Mouse (Mus musculus): ENCODE measurements around the gene Saa2. TPM values are rescaled to one million over a fixed set of nuclear protein-coding genes. Genes with fewer than 3 reads are reported as not detected.
A peak's percentile ranks its signal among the peaks of the same experiment; 100 is the strongest.

Gene Saa2
- total and polyA plus RNA-seq, 2 experiments from 2014 or later: not detected

DNA sequence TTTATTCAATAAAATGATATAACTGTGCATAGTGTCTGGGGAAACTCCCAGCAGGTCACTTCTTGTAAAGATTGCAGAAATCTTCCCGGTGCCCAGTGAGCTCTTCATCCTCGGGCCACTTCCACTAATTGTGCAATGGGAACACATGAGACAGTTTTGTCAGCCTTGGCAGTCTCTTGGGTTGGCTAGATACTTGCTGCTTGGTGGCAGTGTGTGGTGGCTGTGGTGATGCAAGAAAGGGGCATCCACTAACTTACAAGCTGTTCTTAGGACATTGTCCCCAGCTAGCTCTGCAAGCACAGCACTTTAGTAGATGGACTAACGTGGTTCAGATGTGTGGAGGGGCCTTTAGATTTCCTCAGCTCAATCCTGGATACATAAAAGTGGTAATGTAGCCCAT is 5.8 kb upstream of the Saa2 start:
- H3K27ac ChIP-seq (ENCODE audit: low read depth): no peak overlapping the region
- 67% methylated on average over 3 of the region's 3 CpGs for WGBS
- no peak overlapping the region for H3K4me2 ChIP-seq (ENCODE audit: low read depth, low read length)
- H3K9me3 ChIP-seq (replicated peaks; ENCODE audit: control insufficient read depth, low read length): no peaks in the 10 kb centered on the region
- H3K9ac ChIP-seq (replicated peaks; ENCODE audit: low read depth, low read length): no peak overlapping the region
- no peaks in the 10 kb centered on the region for H3K4me1 ChIP-seq (ENCODE audit: control insufficient read depth, insufficient read depth)
- H3K36me3 ChIP-seq (replicated peaks; ENCODE audit: control insufficient read depth, insufficient read depth, low read length): no peaks in the 10 kb centered on the region
- TF ChIP-seq EP300 (IDR thresholded peaks at IDR 0.05; ENCODE audit: low read depth): no peak
- no peak for TF ChIP-seq CTCF (IDR thresholded peaks at IDR 0.05; ENCODE audit: low read depth)
- H3K4me3 ChIP-seq (ENCODE audit: low read depth, low read length): no peak overlapping the region
- ATAC-seq (ENCODE audit: insufficient read depth, low read depth): no peak
- no peak for DNase-seq (ENCODE audit: low spot score)
- H3K27me3 ChIP-seq (ENCODE audit: control insufficient read depth, insufficient read depth, low read length): no peaks in the 10 kb centered on the region

DNA sequence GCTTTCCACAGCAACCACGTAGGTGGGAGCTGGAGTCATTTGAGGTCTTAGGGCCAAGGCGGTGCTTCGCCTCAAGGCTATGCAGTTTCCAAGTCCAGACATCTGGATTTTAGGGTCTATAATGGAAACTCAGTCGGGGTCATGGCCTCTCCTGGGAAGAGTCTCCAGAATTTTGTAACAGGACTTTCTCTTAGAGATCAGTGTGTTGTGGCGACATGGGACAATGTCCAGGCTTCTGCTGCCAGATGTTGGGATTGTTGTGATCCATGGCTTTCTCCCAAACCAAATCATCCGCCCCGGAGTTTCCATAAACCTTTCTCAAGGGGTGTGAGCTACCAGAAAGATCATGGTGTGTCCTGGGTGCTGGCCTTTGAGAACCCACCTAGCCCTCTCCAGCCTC is 5.2 kb upstream of the Saa2 start:
- Histone ChIP-seq H3K4me1 (ENCODE audit: control insufficient read depth, insufficient read depth) (no peaks in the 10 kb centered on the region), H3K4me2 (ENCODE audit: low read depth, low read length) (no peak overlapping the region), H3K27me3 (ENCODE audit: control insufficient read depth, insufficient read depth, low read length) (no peaks in the 10 kb centered on the region), H3K27ac (ENCODE audit: low read depth) (no peak overlapping the region), H3K36me3 (replicated peaks; ENCODE audit: control insufficient read depth, insufficient read depth, low read length) (no peaks in the 10 kb centered on the region), H3K9me3 (replicated peaks; ENCODE audit: control insufficient read depth, low read length) (no peaks in the 10 kb centered on the region), H3K4me3 (ENCODE audit: low read depth, low read length) (no peak overlapping the region), H3K9ac (replicated peaks; ENCODE audit: low read depth, low read length) (no peak overlapping the region)
- DNase-seq (ENCODE audit: low spot score) (no peak), ATAC-seq (ENCODE audit: insufficient read depth, low read depth) (no peak)
- WGBS: 78% methylated on average over 7 of the region's 7 CpGs
- TF ChIP-seq CTCF (IDR thresholded peaks at IDR 0.05; ENCODE audit: low read depth): no peak
- no peak for TF ChIP-seq EP300 (IDR thresholded peaks at IDR 0.05; ENCODE audit: low read depth)

DNA sequence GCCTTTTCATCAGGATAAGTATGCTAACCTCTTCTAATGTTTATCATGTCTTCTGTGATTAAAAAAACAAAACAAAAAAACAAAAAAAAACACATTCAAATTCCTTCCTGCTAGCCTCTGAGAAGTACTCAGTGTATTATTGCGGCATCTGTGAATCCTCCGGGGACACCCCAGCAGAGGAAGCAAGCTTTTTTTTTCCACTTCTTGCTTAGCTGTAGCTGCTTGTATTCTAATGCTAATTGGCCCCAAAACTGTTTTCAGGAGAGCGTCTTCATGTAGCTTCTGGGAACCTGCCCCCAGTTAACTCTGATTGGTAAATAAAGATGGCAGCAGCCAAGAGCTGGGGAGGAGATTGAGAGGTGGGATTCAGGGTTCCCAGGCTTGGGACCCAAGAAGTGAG is 3.1 kb upstream of the Saa2 start:
- peak; percentile 12 for DNase-seq (ENCODE audit: low spot score)

GRCm38 (mm10) chr7:46761049-46761795 is 9.6 kb downstream of the Saa2 start:
- Histone ChIP-seq H3K4me1 (ENCODE audit: control insufficient read depth, insufficient read depth) (no peaks in the 10 kb centered on the region), H3K9ac (replicated peaks; ENCODE audit: low read depth, low read length) (no peak overlapping the region), H3K9me3 (replicated peaks; ENCODE audit: control insufficient read depth, low read length) (no peaks in the 10 kb centered on the region), H3K4me3 (ENCODE audit: low read depth, low read length) (no peak overlapping the region), H3K36me3 (replicated peaks; ENCODE audit: control insufficient read depth, insufficient read depth, low read length) (peaks cover 57% of the 10 kb centered on the region), H3K4me2 (ENCODE audit: low read depth, low read length) (no peak overlapping the region), H3K27me3 (ENCODE audit: control insufficient read depth, insufficient read depth, low read length) (no peaks in the 10 kb centered on the region), H3K27ac (ENCODE audit: low read depth) (no peak overlapping the region)
- no peak for ATAC-seq (ENCODE audit: insufficient read depth, low read depth)
- no peak for TF ChIP-seq EP300 (IDR thresholded peaks at IDR 0.05; ENCODE audit: low read depth)
- no peak for TF ChIP-seq CTCF (IDR thresholded peaks at IDR 0.05; ENCODE audit: low read depth)
- DNase-seq (ENCODE audit: low spot score): no peak
- WGBS: 74% methylated on average over 11 of the region's 11 CpGs

More for the DNA sequence above, 3.1 kb upstream of the Saa2 start:
- no peaks in the 10 kb centered on the region for H3K9me3 ChIP-seq (replicated peaks; ENCODE audit: control insufficient read depth, low read length)
- H3K27ac ChIP-seq (ENCODE audit: low read depth): no peak overlapping the region
- no peak overlapping the region for H3K4me3 ChIP-seq (ENCODE audit: low read depth, low read length)
- H3K4me1 ChIP-seq (ENCODE audit: control insufficient read depth, insufficient read depth): no peaks in the 10 kb centered on the region
- H3K36me3 ChIP-seq (replicated peaks; ENCODE audit: control insufficient read depth, insufficient read depth, low read length): no peaks in the 10 kb centered on the region
- no peak overlapping the region for H3K4me2 ChIP-seq (ENCODE audit: low read depth, low read length)
- ATAC-seq (ENCODE audit: insufficient read depth, low read depth): no peak
- no peak overlapping the region for H3K9ac ChIP-seq (replicated peaks; ENCODE audit: low read depth, low read length)
- WGBS: 53% methylated on average over 3 of the region's 3 CpGs
- TF ChIP-seq CTCF (IDR thresholded peaks at IDR 0.05; ENCODE audit: low read depth): no peak
- no peak for TF ChIP-seq EP300 (IDR thresholded peaks at IDR 0.05; ENCODE audit: low read depth)
- H3K27me3 ChIP-seq (ENCODE audit: control insufficient read depth, insufficient read depth, low read length): no peaks in the 10 kb centered on the region

- H3K27me3 ChIP-seq (ENCODE audit: control insufficient read depth, insufficient read depth, low read length): no peaks in the 10 kb centered on the region
- no peak overlapping the region for H3K4me2 ChIP-seq (ENCODE audit: low read depth, low read length)
- no peak overlapping the region for H3K9ac ChIP-seq (replicated peaks; ENCODE audit: low read depth, low read length)
- H3K4me3 ChIP-seq (ENCODE audit: low read depth, low read length): no peak overlapping the region
- H3K27ac ChIP-seq (ENCODE audit: low read depth): no peak overlapping the region
- no peaks in the 10 kb centered on the region for H3K9me3 ChIP-seq (replicated peaks; ENCODE audit: control insufficient read depth, low read length)
- no peaks in the 10 kb centered on the region for H3K4me1 ChIP-seq (ENCODE audit: control insufficient read depth, insufficient read depth)
- peaks cover 63% of the 10 kb centered on the region for H3K36me3 ChIP-seq (replicated peaks; ENCODE audit: control insufficient read depth, insufficient read depth, low read length)
- ATAC-seq (ENCODE audit: insufficient read depth, low read depth) (no peak), DNase-seq (ENCODE audit: low spot score) (no peak)
- 92% methylated on average over 5 of the region's 5 CpGs for WGBS
- TF ChIP-seq CTCF (IDR thresholded peaks at IDR 0.05; ENCODE audit: low read depth): no peak
- TF ChIP-seq EP300 (IDR thresholded peaks at IDR 0.05; ENCODE audit: low read depth): no peak
Observed at GRCm38 (mm10) chr7:46762601-46763000, 11.0 kb downstream of the Saa2 start.

GRCm38 (mm10) chr7:46764672-46765071 is 13.1 kb downstream of the Saa2 start:
- ATAC-seq (ENCODE audit: insufficient read depth, low read depth): no peak
- H3K9ac ChIP-seq (replicated peaks; ENCODE audit: low read depth, low read length): no peak overlapping the region
- no peaks in the 10 kb centered on the region for H3K27me3 ChIP-seq (ENCODE audit: control insufficient read depth, insufficient read depth, low read length)
- H3K4me3 ChIP-seq (ENCODE audit: low read depth, low read length): no peak overlapping the region
- H3K4me2 ChIP-seq (ENCODE audit: low read depth, low read length): no peak overlapping the region
- WGBS: 84% methylated on average over 8 of the region's 8 CpGs
- DNase-seq (ENCODE audit: low spot score): no peak
- H3K9me3 ChIP-seq (replicated peaks; ENCODE audit: control insufficient read depth, low read length): no peaks in the 10 kb centered on the region
- TF ChIP-seq EP300 (IDR thresholded peaks at IDR 0.05; ENCODE audit: low read depth): no peak
- TF ChIP-seq CTCF (IDR thresholded peaks at IDR 0.05; ENCODE audit: low read depth): no peak
- H3K27ac ChIP-seq (ENCODE audit: low read depth): no peak overlapping the region
- peaks cover 83% of the 10 kb centered on the region for H3K36me3 ChIP-seq (replicated peaks; ENCODE audit: control insufficient read depth, insufficient read depth, low read length)
- no peaks in the 10 kb centered on the region for H3K4me1 ChIP-seq (ENCODE audit: control insufficient read depth, insufficient read depth)

Data from heart, postnatal 0 days (tissue).